Mouse (Mus musculus) kidney, embryonic 15.5 days (tissue): ENCODE results near the gene Nol3. TPM values are rescaled to one million over a fixed set of nuclear protein-coding genes. Genes with fewer than 3 reads are reported as not detected.

Experiments used
- ATAC-seq: fragments of 200-750 bp; cut with Nextera tagmentation; replicated peaks from 2 replicates; pipeline ENCODE4 v1.8.0; 2017; ENCODE audit warnings: moderate TSS enrichment; ENCODE audit not compliant: low FRiP score
- H3K27ac ChIP-seq: fragments of 300-500 bp; sonication (generic); 2 replicates; pipeline ENCODE4 v1.5.1; 2015; ENCODE audit warnings: mild to moderate bottlenecking, inconsistent platforms
- H3K27me3 ChIP-seq: fragments of 300-500 bp; sonication (generic); 2 replicates; pipeline ENCODE4 v1.6.1; 2015; ENCODE audit warnings: inconsistent platforms
- H3K36me3 ChIP-seq: fragments of 300-500 bp; sonication (generic); 2 replicates; pipeline ENCODE4 v1.6.1; 2015; ENCODE audit warnings: inconsistent platforms
- H3K4me1 ChIP-seq: fragments of 300-500 bp; sonication (generic); 2 replicates; pipeline ENCODE4 v1.6.1; 2015; ENCODE audit warnings: inconsistent platforms
- H3K4me2 ChIP-seq: fragments of 300-500 bp; sonication (generic); 2 replicates; pipeline ENCODE4 v1.6.1; 2015; ENCODE audit warnings: moderate library complexity, mild to moderate bottlenecking, inconsistent platforms
- H3K4me3 ChIP-seq: fragments of 300-500 bp; sonication (generic); replicated peaks from 2 replicates; pipeline ENCODE4 v1.5.1; 2015; ENCODE audit warnings: mild to moderate bottlenecking, inconsistent platforms
- H3K9ac ChIP-seq: fragments of 300-500 bp; sonication (generic); 2 replicates; pipeline ENCODE4 v1.6.1; 2015; ENCODE audit warnings: mild to moderate bottlenecking, inconsistent platforms
- H3K9me3 ChIP-seq: fragments of 300-500 bp; sonication (generic); replicated peaks from 2 replicates; pipeline ENCODE4 v1.6.1; 2016; ENCODE audit warnings: inconsistent platforms
- WGBS: fragments of 180-500 bp; shearing (Covaris S2); methylation state at CpG from one replicate; pipeline ENCODE4 v1.1.7; 2015; ENCODE audit warnings: mixed read lengths; 5-methylcytosine and 5-hydroxymethylcytosine counted together
- polyA plus RNA-seq: library from polyadenylated mRNA; unstranded; fragments of >200 nt; fragmentation: Nextera tagmentation; extraction: Ambion mirVana; gene quantifications from 2 replicates; pipeline ENCODE4 v1.2.1, GENCODE M21; 2015

The Nol3 gene
- polyA plus RNA-seq, 1 experiment from 2014 or later: 0.84 TPM

- H3K27ac ChIP-seq: peak within 1 kb of the TSS; percentile 91
- peaks cover 27% of the 10 kb centered on the region for H3K4me1 ChIP-seq
- peak within 1 kb of the TSS; percentile 47 for H3K9ac ChIP-seq
- 5% methylated on average over 30 of the region's 30 CpGs for WGBS
- peak within 1 kb of the TSS; percentile 76 for H3K4me2 ChIP-seq
- no peaks in the 10 kb centered on the region for H3K27me3 ChIP-seq
- peaks cover 78% of the 10 kb centered on the region for H3K36me3 ChIP-seq
- no peaks in the 10 kb centered on the region for H3K9me3 ChIP-seq
- peak; percentile 86 for ATAC-seq
- H3K4me3 ChIP-seq: peak within 1 kb of the TSS; percentile 46
Observed at GRCm38 (mm10) chr8:105305211-105306145, 29.5 kb downstream of the Nol3 start, which contains the start of gene Elmo3. Gene Elmo3, plus strand, starts transcription at chr8:105305601.

GRCm38 (mm10) chr8:105306146-105306691 lies 30.3 kb downstream of the Nol3 start:
- Histone ChIP-seq H3K36me3 (peaks cover 77% of the 10 kb centered on the region), H3K27ac (peak overlapping the region; percentile 91), H3K4me1 (peaks cover 27% of the 10 kb centered on the region)

GRCm38 (mm10) chr8:105307670-105308069 lies 31.7 kb downstream of the Nol3 start:
- ATAC-seq: no peak
- 93% methylated on average over 13 of the region's 13 CpGs for WGBS

More at GRCm38 (mm10) chr8:105306146-105306691, 30.3 kb downstream of the Nol3 start:
- no peaks in the 10 kb centered on the region for H3K27me3 ChIP-seq
- peak overlapping the region; percentile 46 for H3K4me3 ChIP-seq
- peak; percentile 12; the same call in 1 of the 2 replicates for ATAC-seq
- WGBS: 46% methylated on average over 5 of the region's 5 CpGs
- peak overlapping the region; percentile 76 for H3K4me2 ChIP-seq
- H3K9ac ChIP-seq: peak overlapping the region; percentile 35
- H3K9me3 ChIP-seq: no peaks in the 10 kb centered on the region

GRCm38 (mm10) chr8:105308428-105308827 lies 32.5 kb downstream of the Nol3 start:
- Histone ChIP-seq H3K36me3 (peaks cover 76% of the 10 kb centered on the region), H3K27ac (no peak overlapping the region), H3K9ac (no peak overlapping the region), H3K4me2 (no peak overlapping the region), H3K4me1 (peaks cover 27% of the 10 kb centered on the region), H3K27me3 (no peaks in the 10 kb centered on the region), H3K4me3 (no peak overlapping the region), H3K9me3 (no peaks in the 10 kb centered on the region)
- 87% methylated on average over 10 of the region's 10 CpGs for WGBS
- no peak for ATAC-seq

More at GRCm38 (mm10) chr8:105307670-105308069, 31.7 kb downstream of the Nol3 start:
- no peak overlapping the region for H3K4me2 ChIP-seq
- H3K27me3 ChIP-seq: no peaks in the 10 kb centered on the region
- peaks cover 77% of the 10 kb centered on the region for H3K36me3 ChIP-seq
- H3K9me3 ChIP-seq: no peaks in the 10 kb centered on the region
- H3K9ac ChIP-seq: no peak overlapping the region
- peaks cover 27% of the 10 kb centered on the region for H3K4me1 ChIP-seq
- no peak overlapping the region for H3K4me3 ChIP-seq
- H3K27ac ChIP-seq: no peak overlapping the region

- Histone ChIP-seq H3K9me3 (no peaks in the 10 kb centered on the region), H3K9ac (no peak overlapping the region), H3K4me1 (peaks cover 23% of the 10 kb centered on the region), H3K27ac (no peak overlapping the region), H3K27me3 (no peaks in the 10 kb centered on the region), H3K4me2 (no peak overlapping the region), H3K36me3 (peaks cover 76% of the 10 kb centered on the region), H3K4me3 (no peak overlapping the region)
- no peak for ATAC-seq
- WGBS: 78% methylated on average over 15 of the region's 15 CpGs
Observed at GRCm38 (mm10) chr8:105309142-105309847, 33.4 kb downstream of the Nol3 start.

GRCm38 (mm10) chr8:105310118-105310517 lies 34.2 kb downstream of the Nol3 start:
- Histone ChIP-seq H3K9ac (no peak overlapping the region), H3K4me2 (no peak overlapping the region), H3K4me1 (peaks cover 15% of the 10 kb centered on the region), H3K27ac (no peak overlapping the region), H3K27me3 (no peaks in the 10 kb centered on the region), H3K9me3 (no peaks in the 10 kb centered on the region), H3K36me3 (peaks cover 77% of the 10 kb centered on the region), H3K4me3 (no peak overlapping the region)
- ATAC-seq: no peak
- 80% methylated on average over 8 of the region's 8 CpGs for WGBS

GRCm38 (mm10) chr8:105311718-105312117 lies 35.8 kb downstream of the Nol3 start:
- Histone ChIP-seq H3K27me3 (no peaks in the 10 kb centered on the region), H3K36me3 (peaks cover 91% of the 10 kb centered on the region), H3K4me3 (no peak overlapping the region), H3K4me1 (no peaks in the 10 kb centered on the region), H3K4me2 (no peak overlapping the region), H3K27ac (no peak overlapping the region), H3K9ac (no peak overlapping the region), H3K9me3 (no peaks in the 10 kb centered on the region)
- 93% methylated on average over 1 of the region's 1 CpGs for WGBS
- ATAC-seq: no peak

GRCm38 (mm10) chr8:105312891-105313481 lies 37.0 kb downstream of the Nol3 start:
- ATAC-seq: no peak
- Histone ChIP-seq H3K4me2 (no peak overlapping the region), H3K4me1 (no peaks in the 10 kb centered on the region), H3K9ac (no peak overlapping the region), H3K27me3 (no peaks in the 10 kb centered on the region), H3K27ac (no peak overlapping the region), H3K36me3 (peaks cover 92% of the 10 kb centered on the region), H3K4me3 (no peak overlapping the region), H3K9me3 (no peaks in the 10 kb centered on the region)
- WGBS: 90% methylated on average over 8 of the region's 8 CpGs

- H3K4me1 ChIP-seq: no peaks in the 10 kb centered on the region
- no peaks in the 10 kb centered on the region for H3K27me3 ChIP-seq
- H3K9ac ChIP-seq: no peak overlapping the region
- H3K4me2 ChIP-seq: no peak overlapping the region
- no peak for ATAC-seq
- peaks cover 92% of the 10 kb centered on the region for H3K36me3 ChIP-seq
- H3K9me3 ChIP-seq: no peaks in the 10 kb centered on the region
- no peak overlapping the region for H3K27ac ChIP-seq
- H3K4me3 ChIP-seq: no peak overlapping the region
- WGBS: 82% methylated on average over 9 of the region's 9 CpGs
Observed at GRCm38 (mm10) chr8:105313622-105314402, 37.9 kb downstream of the Nol3 start.

GRCm38 (mm10) chr8:105315073-105315769 lies 39.3 kb downstream of the Nol3 start:
- H3K9ac ChIP-seq: no peak overlapping the region
- H3K27ac ChIP-seq: no peak overlapping the region
- no peaks in the 10 kb centered on the region for H3K4me1 ChIP-seq
- no peaks in the 10 kb centered on the region for H3K27me3 ChIP-seq
- no peak for ATAC-seq
- peaks cover 93% of the 10 kb centered on the region for H3K36me3 ChIP-seq
- H3K4me3 ChIP-seq: no peak overlapping the region
- no peak overlapping the region for H3K4me2 ChIP-seq
- 89% methylated on average over 18 of the region's 18 CpGs for WGBS
- no peaks in the 10 kb centered on the region for H3K9me3 ChIP-seq

GRCm38 (mm10) chr8:105317941-105318340 lies 42.0 kb downstream of the Nol3 start:
- no peaks in the 10 kb centered on the region for H3K9me3 ChIP-seq
- 89% methylated on average over 4 of the region's 4 CpGs for WGBS
- no peaks in the 10 kb centered on the region for H3K27me3 ChIP-seq
- ATAC-seq: no peak
- H3K9ac ChIP-seq: no peak overlapping the region
- H3K36me3 ChIP-seq: peaks cover 74% of the 10 kb centered on the region
- no peak overlapping the region for H3K27ac ChIP-seq
- H3K4me1 ChIP-seq: no peaks in the 10 kb centered on the region
- H3K4me2 ChIP-seq: no peak overlapping the region
- H3K4me3 ChIP-seq: no peak overlapping the region
